Mouse (Mus musculus): ENCODE measurements around the gene Mcoln3. TPM values are rescaled to one million over a fixed set of nuclear protein-coding genes. Genes with fewer than 3 reads are reported as not detected.

Gene Mcoln3
- total and polyA plus RNA-seq, 3 experiments, result 5.2 to 11.3 (median 5.3) TPM

DNA sequence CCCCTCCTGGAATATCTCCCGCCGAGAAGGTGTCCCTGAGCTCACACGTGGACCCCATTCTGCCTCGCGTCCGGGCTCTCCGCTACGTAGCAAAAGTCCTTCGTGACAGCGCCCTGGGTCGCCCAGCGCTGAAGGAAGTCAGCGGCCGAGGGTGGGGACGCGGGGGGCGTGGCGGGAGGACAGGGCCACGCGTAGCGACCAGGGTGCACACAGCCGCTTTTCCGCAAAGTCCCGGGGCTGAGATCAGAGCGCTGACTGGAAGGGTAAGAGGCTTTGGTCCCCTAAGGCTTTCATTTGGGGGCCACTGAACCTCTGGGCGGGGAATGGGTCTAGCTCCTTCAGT lies 32.8 kb downstream of the Mcoln3 start:
- H3K36me3 ChIP-seq (replicated peaks in 1 of 2; ENCODE audit: control insufficient read depth in 1 of 2, insufficient read depth in 1 of 2, low read length in 1 of 2), result no peaks in the 10 kb centered on the region
- H3K9ac ChIP-seq (ENCODE audit: insufficient read depth, low read depth), result peak overlapping the region; percentile 82
- H3K79me2 ChIP-seq (replicated peaks; ENCODE audit: control insufficient read depth, extremely low read depth, insufficient read depth, poor library complexity, severe bottlenecking), result peaks cover 20% of the 10 kb centered on the region
- in situ Hi-C loops (cut with MboI; ENCODE audit: low pct_ligation_motif_present, low pct_unique_long_range_greater_than_20kb, low sequenced_read_pairs) (no loop called here), dilution Hi-C loops (cut with MboI; ENCODE audit: extremely low pct_ligation_motif_present, extremely low pct_unique_long_range_greater_than_20kb, low sequenced_read_pairs) (no loop called here)
- peaks cover 13 to 76% of the 10 kb centered on the region in 2 experiments for H3K4me1 ChIP-seq (ENCODE audit: control insufficient read depth in 1 of 2, insufficient read depth in 2 of 2)
- no peaks in the 10 kb centered on the region for H3K9me3 ChIP-seq (replicated peaks; ENCODE audit: low read length)
- peak; percentile 63 for DNase-seq (ENCODE audit: extremely low read depth)
- peak overlapping the region; percentile 53 for H3K27ac ChIP-seq (ENCODE audit: insufficient read depth, low read depth)
- no peaks in the 10 kb centered on the region for H3K27me3 ChIP-seq (replicated peaks)
- H3K4me2 ChIP-seq (ENCODE audit: insufficient read depth, low read depth, poor library complexity, severe bottlenecking), result peak overlapping the region; percentile 57
- peak overlapping the region; percentile 66 to 82 (median 77) for H3K4me3 ChIP-seq (replicated peaks in 1 of 3; ENCODE audit: low read depth in 2 of 3, low read length in 2 of 3, poor library complexity in 1 of 3)
- TF ChIP-seq TCF12 (IDR thresholded peaks at IDR 0.05; ENCODE audit: low read depth, low read length), result no peak
- TF ChIP-seq GABPA (IDR thresholded peaks at IDR 0.05; ENCODE audit: insufficient replicate concordance, low read depth, low read length), result no peak
- no peak; the same call in 1 of the 2 replicates for TF ChIP-seq BHLHE40 (IDR thresholded peaks at IDR 0.05; ENCODE audit: low read depth, low read length)
- no peak for TF ChIP-seq ZKSCAN1 (IDR thresholded peaks at IDR 0.05; ENCODE audit: borderline replicate concordance, low read depth, low read length)
- TF ChIP-seq E2F4 (IDR thresholded peaks at IDR 0.05; ENCODE audit: insufficient replicate concordance, low read depth, low read length), result no peak
- TF ChIP-seq POLR2AphosphoS2 (IDR thresholded peaks at IDR 0.05; ENCODE audit: low read depth, low read length), result no peak
- TF ChIP-seq TBP (conservative IDR thresholded peaks at IDR 0.05; ENCODE audit: low read depth, low read length), result peak; percentile 8; the same call in 1 of the 2 replicates
- TF ChIP-seq IRF4 (IDR thresholded peaks at IDR 0.05; ENCODE audit: low read depth, low read length), result no peak
- TF ChIP-seq KAT2A (IDR thresholded peaks at IDR 0.05; ENCODE audit: insufficient replicate concordance, low read length), result no peak
- TF ChIP-seq MEF2A (IDR thresholded peaks at IDR 0.05; ENCODE audit: borderline replicate concordance, low read depth, low read length), result no peak
- TF ChIP-seq SMC3 (IDR thresholded peaks at IDR 0.05; ENCODE audit: low read depth, low read length), result no peak
- TF ChIP-seq NRF1 (IDR thresholded peaks at IDR 0.05; ENCODE audit: low read depth, low read length), result no peak
- TF ChIP-seq ELF1 (IDR thresholded peaks at IDR 0.05; ENCODE audit: low read depth, low read length), result peak; percentile 40
- peak; percentile 54 for TF ChIP-seq POLR2A (IDR thresholded peaks at IDR 0.05; ENCODE audit: low read depth, low read length)
- TF ChIP-seq HCFC1 (IDR thresholded peaks at IDR 0.05; ENCODE audit: low read depth, low read length), result no peak
- TF ChIP-seq USF2 (conservative IDR thresholded peaks at IDR 0.05; ENCODE audit: low read depth, low read length), result no peak
- no peak for TF ChIP-seq ZNF384 (IDR thresholded peaks at IDR 0.05; ENCODE audit: low read depth, low read length)
- TF ChIP-seq RAD21 (IDR thresholded peaks at IDR 0.05; ENCODE audit: low read depth, low read length), result no peak
- no peak for TF ChIP-seq USF1 (IDR thresholded peaks at IDR 0.05; ENCODE audit: low read depth, low read length)
- TF ChIP-seq CHD1 (IDR thresholded peaks at IDR 0.05; ENCODE audit: low read depth, low read length), result no peak; the same call in 1 of the 2 replicates
- no peak for TF ChIP-seq ZMIZ1 (IDR thresholded peaks at IDR 0.05; ENCODE audit: low read depth, low read length)
- peak; percentile 98 for TF ChIP-seq MXI1 (IDR thresholded peaks at IDR 0.05; ENCODE audit: low read depth, low read length)
- TF ChIP-seq PAX5 (IDR thresholded peaks at IDR 0.05; ENCODE audit: low read length), result no peak
- TF ChIP-seq EP300 (IDR thresholded peaks at IDR 0.05; ENCODE audit: low read length), result no peak; the same call in 1 of the 2 replicates
- no peak for TF ChIP-seq NELFE (IDR thresholded peaks at IDR 0.05; ENCODE audit: low read depth, low read length)
- no peak for TF ChIP-seq CHD2 (IDR thresholded peaks at IDR 0.05; ENCODE audit: low read length)
- no peak for TF ChIP-seq CTCF (conservative IDR thresholded peaks at IDR 0.05 in 1 of 2, IDR thresholded peaks at IDR 0.05 in 1 of 2; ENCODE audit: low read depth in 2 of 2, low read length in 2 of 2)
- TF ChIP-seq JUN (IDR thresholded peaks at IDR 0.05; ENCODE audit: insufficient read depth, low read depth, low read length), result no peak
- TF ChIP-seq MYC (IDR thresholded peaks at IDR 0.05; ENCODE audit: low read depth, low read length), result peak; percentile 23; the same call in 1 of the 2 replicates
- TF ChIP-seq MAZ (IDR thresholded peaks at IDR 0.05; ENCODE audit: low read depth, low read length), result no peak; the same call in 1 of the 2 replicates
- TF ChIP-seq SIN3A (IDR thresholded peaks at IDR 0.05; ENCODE audit: low read length), result peak; percentile 75
- TF ChIP-seq UBTF (IDR thresholded peaks at IDR 0.05; ENCODE audit: low read depth, low read length), result no peak; the same call in 1 of the 2 replicates
- TF ChIP-seq MAFK (IDR thresholded peaks at IDR 0.05; ENCODE audit: insufficient replicate concordance, low read length), result no peak
- TF ChIP-seq MAX (IDR thresholded peaks at IDR 0.05; ENCODE audit: low read length), result peak; percentile 48; the same call in 1 of the 2 replicates
- no peak for TF ChIP-seq ZC3H11A (IDR thresholded peaks at IDR 0.05; ENCODE audit: low read depth, low read length)
- no peak for TF ChIP-seq ETS1 (conservative IDR thresholded peaks at IDR 0.05; ENCODE audit: low read depth, low read length)
- TF ChIP-seq RCOR1 (conservative IDR thresholded peaks at IDR 0.05; ENCODE audit: low read depth, low read length), result no peak
- no peak for TF ChIP-seq JUND (conservative IDR thresholded peaks at IDR 0.05; ENCODE audit: low read depth, low read length)
